Mouse (Mus musculus): Measurements from ENCODE around the gene Trim2. TPM values are rescaled to one million over a fixed set of nuclear protein-coding genes. Genes with fewer than 3 reads are reported as not detected.

Trim2 gene
- polyA plus RNA-seq, 1 experiment from 2014 or later, result 8.0 TPM

GRCm38 (mm10) chr3:84175337-84176315 is 131.1 kb downstream of the Trim2 start:
- no peaks in the 10 kb centered on the region for H3K9me3 ChIP-seq
- H3K4me3 ChIP-seq, result no peak overlapping the region
- H3K36me3 ChIP-seq, result 0 out of 2 replicates have a peak, but pooled peaks cover 2% of the 10 kb centered on the region
- no peaks in the 10 kb centered on the region for H3K27me3 ChIP-seq (ENCODE audit: insufficient read depth, poor library complexity, severe bottlenecking)
- H3K27ac ChIP-seq, result no peak overlapping the region
- DNase-seq (ENCODE audit: low spot score), result peak; percentile 82
- 56% methylated on average over 7 of the region's 7 CpGs for WGBS
- peaks cover 3% of the 10 kb centered on the region; the same call in 1 of the 2 replicates for H3K4me1 ChIP-seq

GRCm38 (mm10) chr3:84173581-84174154 is 133.0 kb downstream of the Trim2 start, which contains the start of gene Gm6525:
Gene Gm6525, plus strand, starts transcription at chr3:84174104.
- Histone ChIP-seq H3K4me1 (peaks cover 3% of the 10 kb centered on the region; the same call in 1 of the 2 replicates), H3K27me3 (ENCODE audit: insufficient read depth, poor library complexity, severe bottlenecking) (no peaks in the 10 kb centered on the region), H3K9me3 (no peaks in the 10 kb centered on the region), H3K27ac (no peak within 1 kb of the TSS), H3K36me3 (0 out of 2 replicates have a peak, but pooled peaks cover 2% of the 10 kb centered on the region), H3K4me3 (no peak within 1 kb of the TSS)
- no peak for DNase-seq (ENCODE audit: low spot score)
- 83% methylated on average over 11 of the region's 11 CpGs for WGBS

DNA sequence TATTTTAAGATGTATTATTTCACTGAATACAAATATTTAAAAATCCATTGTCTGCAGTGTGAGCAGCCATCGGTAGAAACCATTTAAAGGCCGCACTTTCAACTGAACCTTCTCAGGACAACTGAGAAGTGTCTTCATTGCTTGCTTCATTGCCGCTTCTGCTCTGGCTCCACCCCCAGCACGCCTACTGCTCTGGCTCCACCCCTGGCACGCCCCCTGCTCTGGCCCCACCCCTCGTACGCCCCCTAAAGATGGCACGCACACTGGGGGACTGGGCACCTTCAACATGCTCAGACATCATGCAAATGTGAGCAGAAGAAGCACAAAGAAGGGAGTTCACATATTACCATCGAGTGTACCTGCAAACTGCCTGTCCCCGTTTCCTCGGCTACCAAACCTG is 134.3 kb downstream of the Trim2 start:
- Histone ChIP-seq H3K4me1 (peaks cover 3% of the 10 kb centered on the region; the same call in 1 of the 2 replicates), H3K36me3 (peaks cover 2% of the 10 kb centered on the region; the same call in 1 of the 2 replicates), H3K27ac (no peak overlapping the region), H3K27me3 (ENCODE audit: insufficient read depth, poor library complexity, severe bottlenecking) (no peaks in the 10 kb centered on the region), H3K4me3 (peak overlapping the region; percentile 27; the same call in 1 of the 2 replicates), H3K9me3 (no peaks in the 10 kb centered on the region)
- WGBS, result 33% methylated on average over 11 of the region's 11 CpGs
- no peak for DNase-seq (ENCODE audit: low spot score)

GRCm38 (mm10) chr3:84169393-84170005 is 137.2 kb downstream of the Trim2 start:
- Histone ChIP-seq H3K36me3 (peaks cover 5% of the 10 kb centered on the region; the same call in 1 of the 2 replicates), H3K4me1 (peaks cover 3% of the 10 kb centered on the region; the same call in 1 of the 2 replicates), H3K27ac (no peak overlapping the region), H3K27me3 (ENCODE audit: insufficient read depth, poor library complexity, severe bottlenecking) (no peaks in the 10 kb centered on the region), H3K4me3 (no peak overlapping the region), H3K9me3 (no peaks in the 10 kb centered on the region)
- DNase-seq (ENCODE audit: low spot score), result peak; percentile 30
- 64% methylated on average over 8 of the region's 8 CpGs for WGBS

DNA sequence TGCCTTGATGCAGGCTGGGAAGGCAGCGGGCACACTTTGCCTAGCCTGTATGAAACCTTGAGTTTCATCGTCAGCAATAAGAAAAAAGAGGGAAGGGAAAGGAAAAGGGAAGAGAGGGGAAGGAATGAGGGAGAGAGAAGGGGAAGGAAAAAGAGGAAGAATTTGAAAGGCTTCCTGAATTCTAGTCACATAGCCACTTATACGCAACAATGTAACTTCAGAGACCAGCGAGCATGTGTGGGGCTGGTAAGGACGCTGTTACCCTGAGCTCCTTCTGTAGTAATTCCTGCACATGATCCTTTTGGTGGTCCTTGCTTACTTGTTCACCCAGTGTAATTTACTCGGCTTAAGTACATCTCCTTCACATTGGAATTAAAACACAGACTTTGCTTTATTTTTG is 137.7 kb downstream of the Trim2 start:
- Histone ChIP-seq H3K36me3 (peaks cover 7% of the 10 kb centered on the region; the same call in 1 of the 2 replicates), H3K9me3 (no peaks in the 10 kb centered on the region), H3K4me3 (no peak overlapping the region), H3K27ac (no peak overlapping the region), H3K4me1 (peaks cover 3% of the 10 kb centered on the region; the same call in 1 of the 2 replicates), H3K27me3 (ENCODE audit: insufficient read depth, poor library complexity, severe bottlenecking) (no peaks in the 10 kb centered on the region)
- DNase-seq (ENCODE audit: low spot score), result peak; percentile 24
- WGBS, result 85% methylated on average over 6 of the region's 6 CpGs

GRCm38 (mm10) chr3:84166073-84166472 is 140.6 kb downstream of the Trim2 start:
- H3K27me3 ChIP-seq (ENCODE audit: insufficient read depth, poor library complexity, severe bottlenecking), result no peaks in the 10 kb centered on the region
- no peaks in the 10 kb centered on the region for H3K9me3 ChIP-seq
- 85% methylated on average over 5 of the region's 5 CpGs for WGBS
- H3K4me3 ChIP-seq, result no peak overlapping the region
- H3K36me3 ChIP-seq, result peaks cover 5% of the 10 kb centered on the region; the same call in 1 of the 2 replicates
- no peaks in the 10 kb centered on the region for H3K4me1 ChIP-seq
- DNase-seq (ENCODE audit: low spot score), result no peak
- H3K27ac ChIP-seq, result no peak overlapping the region

DNA sequence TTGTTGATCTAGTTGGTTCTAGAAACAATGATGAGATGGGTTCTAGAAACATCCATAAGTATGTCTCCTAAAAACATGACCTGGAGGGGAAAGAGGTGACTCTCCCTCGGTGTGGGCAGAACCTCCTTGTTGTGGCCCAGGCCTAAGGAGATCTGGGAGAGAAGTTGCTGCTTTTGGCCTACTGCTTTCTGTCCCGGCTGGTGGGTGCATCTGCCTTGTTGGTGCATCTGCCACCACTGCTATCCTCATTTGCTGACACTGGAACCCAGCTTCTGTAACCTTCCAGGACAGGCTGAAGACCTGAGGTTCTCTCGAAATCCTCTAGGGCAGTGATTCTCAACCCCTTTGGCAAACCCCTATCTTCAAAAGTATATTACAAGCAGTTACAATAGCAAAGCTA is 141.3 kb downstream of the Trim2 start:
- no peak overlapping the region for H3K27ac ChIP-seq
- peak; percentile 71 for DNase-seq (ENCODE audit: low spot score)
- no peaks in the 10 kb centered on the region for H3K9me3 ChIP-seq
- H3K27me3 ChIP-seq (ENCODE audit: insufficient read depth, poor library complexity, severe bottlenecking), result no peaks in the 10 kb centered on the region
- H3K4me1 ChIP-seq, result no peaks in the 10 kb centered on the region
- H3K4me3 ChIP-seq, result no peak overlapping the region
- 92% methylated on average over 3 of the region's 3 CpGs for WGBS
- H3K36me3 ChIP-seq, result peaks cover 5% of the 10 kb centered on the region; the same call in 1 of the 2 replicates

- no peak overlapping the region for H3K4me3 ChIP-seq
- H3K4me1 ChIP-seq, result peaks cover 12% of the 10 kb centered on the region
- no peaks in the 10 kb centered on the region for H3K27me3 ChIP-seq (ENCODE audit: insufficient read depth, poor library complexity, severe bottlenecking)
- DNase-seq (ENCODE audit: low spot score), result peak; percentile 63
- H3K27ac ChIP-seq, result no peak overlapping the region
- H3K36me3 ChIP-seq, result no peaks in the 10 kb centered on the region
- WGBS, result 76% methylated on average over 4 of the region's 4 CpGs
- H3K9me3 ChIP-seq, result no peaks in the 10 kb centered on the region
Observed at GRCm38 (mm10) chr3:84157559-84158350, 148.9 kb downstream of the Trim2 start.

DNA sequence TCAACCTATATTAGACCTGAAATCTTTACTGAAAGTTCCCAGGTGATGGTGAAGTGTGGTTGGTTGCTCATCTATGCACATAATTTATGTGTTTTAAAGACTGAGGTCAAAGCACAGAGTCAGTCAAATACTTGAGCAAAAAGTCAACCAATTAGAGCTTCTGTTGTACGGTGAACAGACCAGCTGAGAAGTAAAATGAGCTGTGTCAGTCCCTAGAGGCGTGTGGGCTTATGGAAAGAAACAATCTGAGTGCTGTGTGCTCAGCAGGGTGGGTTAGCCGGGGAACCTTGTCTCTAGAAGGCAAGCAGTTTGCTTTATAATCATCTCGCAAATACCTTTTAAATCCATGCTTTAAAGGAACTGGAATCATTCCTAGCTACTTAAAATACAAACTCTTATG is 149.7 kb downstream of the Trim2 start:
- Histone ChIP-seq H3K27ac (no peak overlapping the region), H3K9me3 (no peaks in the 10 kb centered on the region), H3K36me3 (no peaks in the 10 kb centered on the region), H3K27me3 (ENCODE audit: insufficient read depth, poor library complexity, severe bottlenecking) (no peaks in the 10 kb centered on the region), H3K4me3 (no peak overlapping the region), H3K4me1 (peaks cover 12% of the 10 kb centered on the region)
- peak; percentile 30 for DNase-seq (ENCODE audit: low spot score)
- WGBS, result 73% methylated on average over 4 of the region's 4 CpGs

GRCm38 (mm10) chr3:84156105-84156504 is 150.6 kb downstream of the Trim2 start:
- WGBS, result 61% methylated on average over 6 of the region's 6 CpGs

DNA sequence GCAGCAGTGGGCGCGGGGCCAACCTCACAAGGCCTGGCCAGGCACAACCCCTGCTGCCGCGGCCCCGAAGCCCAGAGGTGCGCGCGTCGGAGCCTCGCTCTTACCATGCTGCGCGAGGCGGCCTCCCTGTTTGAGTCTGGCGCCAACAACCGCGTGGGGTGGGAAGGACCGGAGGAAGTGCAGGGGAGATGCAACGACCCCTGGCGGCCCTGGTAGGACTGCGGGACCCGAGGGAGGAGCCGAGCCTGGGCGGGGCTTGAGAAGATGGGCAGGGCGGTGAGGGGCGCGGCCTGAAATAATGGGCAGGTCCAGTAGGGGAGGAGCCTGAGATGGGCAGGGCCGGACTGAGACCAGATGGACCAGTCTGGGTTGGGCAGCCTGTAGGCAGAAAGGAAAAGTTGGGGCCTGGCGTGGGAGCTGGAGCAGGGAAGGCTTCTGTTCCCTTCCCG is 151.1 kb downstream of the Trim2 start, which contains the start of gene Mnd1:
Gene Mnd1 (minus strand): TSS at position 229 of the 449 bp plus-strand sequence.
- Histone ChIP-seq H3K27me3 (ENCODE audit: insufficient read depth, poor library complexity, severe bottlenecking) (no peaks in the 10 kb centered on the region), H3K4me1 (peaks cover 12% of the 10 kb centered on the region), H3K4me3 (peak within 1 kb of the TSS; percentile 75), H3K9me3 (no peaks in the 10 kb centered on the region), H3K36me3 (no peaks in the 10 kb centered on the region), H3K27ac (peak within 1 kb of the TSS; percentile 92)
- under 1% methylated on average over 29 of the region's 29 CpGs for WGBS
- DNase-seq (ENCODE audit: low spot score), result peak; percentile 99

More at GRCm38 (mm10) chr3:84156105-84156504, 150.6 kb downstream of the Trim2 start:
- H3K4me1 ChIP-seq, result peaks cover 12% of the 10 kb centered on the region
- H3K4me3 ChIP-seq, result peak overlapping the region; percentile 75; the same call in 1 of the 2 replicates
- H3K27ac ChIP-seq, result no peak overlapping the region; the same call in 1 of the 2 replicates
- peak; percentile 58 for DNase-seq (ENCODE audit: low spot score)
- no peaks in the 10 kb centered on the region for H3K27me3 ChIP-seq (ENCODE audit: insufficient read depth, poor library complexity, severe bottlenecking)
- H3K9me3 ChIP-seq, result no peaks in the 10 kb centered on the region
- H3K36me3 ChIP-seq, result no peaks in the 10 kb centered on the region

DNA sequence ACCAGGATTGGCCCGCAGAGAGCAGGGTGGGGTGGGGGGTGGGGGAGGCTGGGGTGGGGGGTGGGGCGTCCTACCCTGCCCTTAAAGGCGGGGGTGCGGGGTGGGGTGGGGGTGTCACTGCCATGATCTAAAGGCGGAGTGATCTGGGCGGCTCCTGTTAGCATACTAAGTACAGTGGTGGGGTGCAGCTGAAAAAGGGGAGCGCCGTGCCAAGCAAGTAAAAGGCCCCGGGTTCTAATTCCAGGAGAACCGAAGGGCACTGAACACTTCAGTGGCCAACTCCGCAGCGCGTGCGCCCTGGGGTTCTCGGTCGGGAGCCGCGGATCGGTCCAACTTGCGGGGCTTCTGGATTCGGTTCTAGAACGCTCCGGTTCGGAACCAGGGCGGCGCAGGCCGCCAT is 151.5 kb downstream of the Trim2 start:
- no peaks in the 10 kb centered on the region for H3K36me3 ChIP-seq
- WGBS, result under 1% methylated on average over 25 of the region's 27 CpGs
- no peaks in the 10 kb centered on the region for H3K9me3 ChIP-seq
- peaks cover 12% of the 10 kb centered on the region for H3K4me1 ChIP-seq
- no peaks in the 10 kb centered on the region for H3K27me3 ChIP-seq (ENCODE audit: insufficient read depth, poor library complexity, severe bottlenecking)
- no peak for DNase-seq (ENCODE audit: low spot score)
- peak overlapping the region; percentile 92 for H3K27ac ChIP-seq
- H3K4me3 ChIP-seq, result peak overlapping the region; percentile 75

Measured in heart, embryonic 10.5 days (tissue).